Mouse (Mus musculus): ENCODE results near the gene Mpdu1.
A peak's percentile ranks its signal among the peaks of the same experiment; 100 is the strongest.

Gene Mpdu1

DNA sequence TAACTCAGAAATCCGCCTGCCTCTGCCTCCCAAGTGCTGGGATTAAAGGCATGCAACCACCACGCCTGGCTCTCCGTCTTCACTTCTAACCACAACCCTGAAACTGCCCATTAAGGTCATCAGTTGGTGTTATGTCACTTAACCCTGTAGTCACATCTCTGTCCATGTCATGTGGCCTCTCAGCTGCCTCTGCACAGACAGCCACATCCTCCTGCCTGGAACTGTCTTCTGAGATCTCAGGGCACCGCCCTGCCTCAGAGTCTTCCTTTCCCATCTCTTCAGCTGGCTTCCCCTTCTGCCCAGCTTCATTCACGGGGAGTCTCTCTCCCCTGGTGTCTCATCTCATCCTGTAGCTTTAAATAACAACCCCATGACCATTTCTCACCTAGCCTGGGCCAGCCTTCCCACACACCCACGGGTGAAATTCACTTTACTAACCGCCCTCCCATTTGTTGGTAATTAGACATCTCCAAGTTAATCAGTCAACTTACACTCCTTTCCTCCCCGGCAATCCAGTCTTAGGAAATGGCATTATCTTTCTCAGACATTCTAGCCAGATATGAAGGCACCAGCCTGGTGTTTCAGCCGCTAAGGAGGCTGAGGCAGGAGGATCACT lies 29.9 kb upstream of the Mpdu1 start:
- DNase-seq (ENCODE audit: low read depth, low spot score), result peak; percentile 20

- no peak for DNase-seq (ENCODE audit: low read depth, low spot score)
Measured at GRCm38 (mm10) chr11:69689891-69690290, 27.4 kb upstream of the Mpdu1 start.

DNA sequence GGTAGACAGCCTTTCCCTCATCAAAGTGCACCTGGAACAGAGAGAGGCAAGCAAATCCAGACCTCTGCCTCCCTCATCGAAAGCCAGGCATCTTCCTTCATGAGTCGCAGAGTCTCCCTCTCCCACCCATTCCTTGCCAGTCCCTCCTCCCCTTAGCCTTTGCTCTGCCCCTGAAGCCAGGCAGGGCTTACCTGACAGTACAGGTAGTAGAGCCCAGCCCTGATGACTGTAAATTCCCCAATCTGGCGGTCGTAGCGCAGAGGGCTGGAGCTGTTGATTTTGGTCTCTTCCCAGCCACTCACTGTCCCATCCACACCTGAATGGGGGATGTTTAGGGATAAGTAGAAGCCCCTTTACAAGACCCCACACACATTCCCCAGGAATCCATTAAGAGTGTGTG lies 24.6 kb upstream of the Mpdu1 start:
- no peak for DNase-seq (ENCODE audit: low read depth, low spot score)

GRCm38 (mm10) chr11:69686377-69686776 lies 23.9 kb upstream of the Mpdu1 start:
- DNase-seq (ENCODE audit: low read depth, low spot score), result peak; percentile 67

GRCm38 (mm10) chr11:69685526-69686148 lies 23.2 kb upstream of the Mpdu1 start, which contains the start of gene Tnfsf13:
Tnfsf13 (minus strand) TSS chr11:69685784.
- DNase-seq (ENCODE audit: low read depth, low spot score), result peak; percentile 93

GRCm38 (mm10) chr11:69684936-69685335 lies 22.5 kb upstream of the Mpdu1 start:
- no peak for DNase-seq (ENCODE audit: low read depth, low spot score)

DNA sequence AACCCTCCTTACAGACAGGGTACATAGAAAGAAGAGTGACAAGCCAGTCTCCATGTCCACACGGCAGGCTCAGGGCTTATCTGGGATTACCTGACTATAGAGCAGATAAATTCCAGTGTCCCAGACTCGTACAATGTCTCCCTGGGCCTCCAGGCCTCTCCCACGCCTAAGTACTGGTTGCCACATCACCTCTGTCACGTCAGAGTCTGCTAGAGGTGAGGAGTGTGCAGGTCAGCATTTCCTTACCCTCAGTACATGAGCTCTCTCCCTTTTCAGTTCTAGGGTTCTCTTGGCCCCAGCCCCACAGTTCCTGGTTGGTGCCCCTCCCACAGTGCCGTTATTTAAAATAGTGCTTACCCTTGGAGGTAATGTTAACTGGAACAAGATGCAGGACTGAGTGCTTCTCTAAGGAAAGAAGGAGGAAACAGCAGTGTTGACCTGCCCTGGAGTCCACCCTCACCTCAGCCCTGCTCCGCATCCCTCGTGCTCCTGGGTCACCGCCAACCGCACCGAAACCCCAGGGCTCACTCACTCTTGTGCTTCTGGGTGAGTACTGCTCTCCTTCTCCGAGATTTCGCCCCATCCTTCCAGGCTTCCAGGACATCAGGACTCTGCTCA lies 21.8 kb upstream of the Mpdu1 start:
- no peak for DNase-seq (ENCODE audit: low read depth, low spot score)

DNA sequence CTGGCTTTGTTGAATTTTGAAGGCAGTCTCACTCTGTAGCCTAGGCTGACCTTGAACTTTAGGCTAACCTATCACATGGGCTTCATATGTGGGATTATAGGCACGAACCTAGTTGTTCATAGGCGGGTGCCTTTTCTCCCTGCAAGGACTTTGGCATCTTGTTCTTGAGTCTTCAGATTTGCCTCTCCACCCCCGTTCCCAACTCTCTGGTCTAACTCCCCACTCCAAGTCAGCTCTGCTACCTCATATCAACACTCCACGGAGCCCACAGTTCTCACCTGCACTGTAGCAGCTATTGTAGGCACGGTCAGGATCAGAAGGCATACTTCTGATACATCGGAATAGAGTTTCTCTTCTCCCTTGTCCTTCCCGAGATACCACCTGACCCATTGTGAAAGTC lies 21.1 kb upstream of the Mpdu1 start:
- DNase-seq (ENCODE audit: low read depth, low spot score), result no peak

GRCm38 (mm10) chr11:69682840-69683533 lies 20.5 kb upstream of the Mpdu1 start:
- peak; percentile 95 for DNase-seq (ENCODE audit: low read depth, low spot score)

DNA sequence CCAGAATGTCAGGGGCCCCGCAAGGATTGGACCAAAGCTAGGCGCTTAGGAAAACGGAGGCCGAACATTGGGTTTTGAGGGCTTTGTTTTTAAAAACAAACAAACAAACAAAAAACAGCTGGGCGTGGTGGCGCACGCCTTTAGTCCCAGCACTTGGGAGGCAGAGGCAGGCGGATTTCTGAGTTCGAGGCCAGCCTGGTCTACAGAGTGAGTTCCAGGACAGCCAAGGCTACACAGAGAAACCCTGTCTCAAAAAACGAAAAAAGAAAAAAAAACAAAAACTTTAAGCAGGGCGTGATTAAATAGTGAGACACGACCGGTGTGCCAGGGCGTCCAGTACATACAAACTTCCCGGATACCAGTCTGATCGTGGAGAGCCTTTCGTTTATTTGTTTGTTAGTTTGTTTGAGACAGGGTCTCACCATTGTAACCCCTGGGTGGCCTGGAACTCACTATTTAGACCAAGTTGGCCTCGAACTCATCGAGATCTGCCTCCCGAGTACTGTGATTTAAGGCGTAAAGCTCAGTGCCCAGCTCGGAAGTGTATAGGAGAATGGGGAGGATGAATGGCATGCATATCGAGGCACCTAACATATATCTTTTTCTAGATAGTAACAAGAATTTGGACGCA lies 19.9 kb upstream of the Mpdu1 start:
- DNase-seq (ENCODE audit: low read depth, low spot score), result no peak

DNA sequence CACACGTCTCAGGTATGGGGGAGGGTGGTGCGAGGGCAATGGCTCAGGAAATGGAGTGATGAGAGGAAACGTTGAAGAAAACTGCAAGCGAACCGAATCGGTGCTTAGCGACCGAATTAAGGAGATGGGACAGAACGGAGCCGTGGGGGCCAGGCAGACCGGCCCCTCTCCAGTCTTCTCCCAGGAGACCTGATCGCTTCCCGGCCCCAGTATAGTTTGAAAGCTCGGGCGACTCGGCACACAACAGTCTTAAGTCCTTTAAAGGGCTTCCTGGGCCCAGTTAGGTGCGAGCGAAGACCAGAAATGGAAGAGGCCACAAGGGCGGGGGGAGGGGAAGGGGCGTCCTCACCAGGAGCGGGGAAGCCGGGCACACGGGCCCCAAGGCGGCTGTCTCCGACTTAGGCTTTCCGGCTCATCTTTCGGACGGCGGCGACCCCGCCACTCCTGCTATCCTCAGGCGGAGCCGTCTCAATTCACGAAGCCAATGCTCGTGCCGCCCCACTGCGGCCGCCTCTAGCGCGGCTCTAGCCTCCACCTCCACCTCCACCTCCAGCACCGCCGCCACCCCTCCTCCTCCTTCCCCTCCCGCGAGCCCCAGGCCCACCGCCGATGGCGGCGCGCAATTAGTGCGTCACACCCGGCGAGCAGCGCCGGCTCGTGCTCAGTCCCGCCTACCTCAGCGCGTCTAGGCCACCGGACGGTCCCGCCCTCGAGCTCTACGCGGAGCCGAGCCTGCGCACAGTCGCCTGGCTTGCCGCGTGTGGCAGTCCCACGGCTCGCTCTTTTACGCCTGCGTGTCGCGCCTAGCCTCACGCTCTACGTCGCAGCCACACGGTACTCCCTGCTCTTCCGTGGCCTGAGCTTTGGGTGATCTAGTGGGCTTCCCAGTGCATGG lies 19.1 kb upstream of the Mpdu1 start, which contains the start of gene Senp3:
TSS of gene Senp3 (minus strand) at position 771 of the 895 bp plus-strand sequence.
- peak; percentile 99 for DNase-seq (ENCODE audit: low read depth, low spot score)

GRCm38 (mm10) chr11:69680136-69680855 lies 17.9 kb upstream of the Mpdu1 start:
- no peak for DNase-seq (ENCODE audit: low read depth, low spot score)

- no peak for DNase-seq (ENCODE audit: low read depth, low spot score)
Measured at GRCm38 (mm10) chr11:69679144-69679543, 16.7 kb upstream of the Mpdu1 start.

DNA sequence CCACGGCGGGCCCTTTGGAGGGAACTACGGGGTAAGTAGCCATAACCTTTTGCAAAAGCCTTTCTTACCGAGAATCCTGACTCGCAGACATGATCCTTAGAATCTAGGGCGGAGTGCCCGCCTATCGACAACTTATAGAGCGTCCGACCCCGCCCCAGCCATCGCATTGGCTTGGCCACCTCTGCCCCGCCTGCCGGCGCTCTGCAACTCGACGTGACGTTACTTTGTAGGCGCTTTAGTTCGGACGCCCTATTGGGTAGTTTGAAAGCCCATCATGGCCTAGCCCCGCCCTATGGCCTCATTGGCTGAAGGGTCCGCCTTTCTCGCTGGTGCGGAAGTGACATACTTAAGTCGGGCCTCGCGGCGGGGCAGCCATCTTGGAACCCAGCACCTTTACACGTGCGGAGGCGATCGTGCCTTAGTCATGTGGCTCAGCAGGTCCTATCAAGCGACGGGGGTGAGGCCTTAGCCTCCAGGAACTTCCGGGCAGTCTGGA lies 9.8 kb upstream of the Mpdu1 start, which contains the start of gene Eif4a1:
TSS of gene Eif4a1 (minus strand) at position 213 of the 496 bp plus-strand sequence.
- peak; percentile 100 for DNase-seq (ENCODE audit: low read depth, low spot score)

DNA sequence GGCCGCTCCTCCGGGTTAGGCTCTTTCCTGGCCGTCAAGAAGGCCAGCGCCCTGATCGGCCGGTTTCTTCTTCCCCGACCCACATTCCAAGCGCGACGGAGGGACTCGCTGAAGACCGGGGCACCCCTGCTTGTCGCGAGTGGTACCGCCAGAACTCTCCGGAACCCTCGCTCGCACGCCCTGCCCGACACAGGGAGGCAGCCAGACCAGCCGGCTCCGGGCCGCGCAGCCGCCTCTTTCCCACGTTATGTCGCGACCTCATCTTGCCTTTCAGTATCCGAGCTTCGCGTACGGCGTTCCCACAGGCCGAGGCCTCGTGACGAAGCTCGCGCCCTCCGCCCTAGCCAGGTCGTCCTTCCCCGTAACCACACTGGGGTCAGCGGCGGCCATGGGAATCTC lies 9.3 kb upstream of the Mpdu1 start:
- no peak for DNase-seq (ENCODE audit: low read depth, low spot score)

DNA sequence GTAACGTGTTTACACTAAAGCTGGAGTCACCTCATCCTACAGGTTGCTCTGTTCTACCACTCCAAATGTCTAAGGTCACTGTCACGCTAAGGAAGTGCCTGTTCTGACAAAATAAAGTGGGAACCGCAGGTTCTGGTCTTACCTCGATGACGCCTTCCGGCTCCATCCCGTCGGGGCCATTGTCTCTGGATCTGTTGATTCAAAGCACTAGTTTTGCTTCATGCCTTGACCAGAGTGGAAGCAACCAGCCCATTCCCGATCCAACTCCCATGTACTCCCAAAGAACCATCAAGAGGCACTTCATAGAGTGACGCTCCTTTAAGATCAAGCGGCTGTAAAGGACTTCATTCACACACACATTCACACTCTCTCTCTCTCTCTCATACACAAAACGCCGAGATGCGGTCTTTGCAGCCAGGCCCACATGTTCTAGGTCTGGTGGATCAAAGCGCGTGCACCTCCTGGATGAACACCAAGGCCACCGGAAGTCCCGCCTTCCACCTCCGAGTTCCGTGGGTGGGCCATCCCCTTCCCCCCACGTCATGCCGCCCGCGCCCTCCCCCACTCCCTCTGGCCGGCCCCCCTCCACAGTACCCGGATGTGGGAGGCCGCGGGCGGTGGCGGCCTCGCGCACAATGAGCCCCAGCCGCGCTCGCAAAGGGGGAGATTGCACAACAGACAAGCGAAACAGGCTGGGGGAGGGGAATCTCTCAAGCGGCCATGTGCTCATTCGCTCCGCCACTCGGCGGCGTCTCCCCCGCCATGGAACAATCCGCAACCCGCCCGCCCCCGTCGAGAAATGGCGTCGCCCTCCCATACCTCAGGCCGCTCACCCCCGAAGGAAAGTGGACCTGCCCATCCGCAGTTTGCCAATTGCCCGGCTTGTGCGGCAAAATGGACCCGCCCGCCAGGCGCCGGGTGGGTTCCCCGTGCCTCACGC lies 8.6 kb upstream of the Mpdu1 start:
- DNase-seq (ENCODE audit: low read depth, low spot score), result peak; percentile 99

GRCm38 (mm10) chr11:69666665-69667005 lies 4.2 kb upstream of the Mpdu1 start:
- DNase-seq (ENCODE audit: low read depth, low spot score), result no peak

DNA sequence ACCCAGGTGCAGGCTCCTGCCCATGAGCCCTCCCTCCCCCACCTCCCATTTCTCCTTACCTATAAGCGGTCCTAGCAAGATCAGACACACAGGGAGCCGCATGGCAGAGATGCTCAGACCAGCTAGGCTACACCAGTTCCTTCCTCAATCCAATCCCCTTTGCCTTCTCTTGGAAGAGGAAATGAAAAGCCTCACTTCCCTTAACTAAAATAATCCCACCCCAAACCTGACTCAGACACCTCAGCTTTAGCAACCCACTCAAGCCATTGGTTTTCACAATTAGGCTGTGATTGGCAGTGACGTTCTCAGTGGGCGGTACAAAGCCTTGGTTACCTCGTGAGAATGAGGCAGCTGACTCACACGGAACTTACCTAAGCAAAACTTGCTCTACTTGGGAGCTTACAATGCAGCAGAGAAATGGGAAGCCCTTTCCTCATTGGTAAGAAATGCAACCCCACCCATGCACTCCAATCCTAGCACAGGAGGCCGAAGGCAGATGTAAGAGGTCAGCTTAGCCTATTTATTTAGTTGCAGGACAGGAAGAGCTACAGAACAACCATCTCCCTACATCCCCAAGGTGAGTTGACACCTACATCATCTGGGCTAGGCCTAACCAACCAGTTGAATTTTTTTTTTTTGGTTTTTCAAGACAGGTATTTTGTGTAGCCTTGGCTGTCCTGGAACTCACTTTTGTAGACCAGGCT lies 3.7 kb upstream of the Mpdu1 start, which contains the start of gene Cd68:
TSS of gene Cd68 (minus strand) at position 193 of the 704 bp plus-strand sequence.
- peak; percentile 91 for DNase-seq (ENCODE audit: low read depth, low spot score)

All from brain, adult 2 months (tissue).